Mouse (Mus musculus): ENCODE results near the gene 1700003F12Rik. TPM values are rescaled to one million over a fixed set of nuclear protein-coding genes. Genes with fewer than 3 reads are reported as not detected.

1700003F12Rik gene
- polyA plus RNA-seq, 1 experiment: 0.52 TPM

DNA sequence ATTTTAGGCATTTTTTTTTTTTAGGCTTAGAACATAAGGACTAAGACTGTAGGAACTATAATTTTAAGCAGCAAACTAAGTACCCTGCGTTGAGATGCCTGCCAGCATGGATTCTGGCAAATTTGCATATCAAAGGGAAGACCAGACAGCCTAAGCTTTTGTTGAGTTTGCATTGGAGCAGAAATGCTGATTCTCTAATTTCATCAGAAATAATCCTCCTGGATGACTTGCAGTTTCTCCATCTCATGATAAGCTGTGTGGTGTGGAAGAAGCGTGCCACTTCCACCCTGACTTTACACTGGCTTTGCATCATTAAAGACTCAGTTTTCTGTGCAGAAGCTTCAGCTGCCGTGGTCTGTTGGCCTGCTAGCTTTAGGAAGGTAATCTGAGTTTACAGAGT is 14.0 kb upstream of the 1700003F12Rik start:
- DNase-seq: no peak
- H3K4me3 ChIP-seq (ENCODE audit: insufficient read depth, low read depth, low read length): no peak overlapping the region
- peaks cover 6% of the 10 kb centered on the region for H3K36me3 ChIP-seq (ENCODE audit: control insufficient read depth, insufficient read depth, low read length)
- H3K27ac ChIP-seq (ENCODE audit: insufficient read depth, low read depth, low read length): no peak overlapping the region
- 83% methylated on average over 3 of the region's 3 CpGs for WGBS
- no peaks in the 10 kb centered on the region for H3K4me1 ChIP-seq (ENCODE audit: control insufficient read depth, insufficient read depth, low read length)
- TF ChIP-seq POLR2A (IDR thresholded peaks at IDR 0.05; ENCODE audit: low read depth, low read length) (no peak), CTCF (conservative IDR thresholded peaks at IDR 0.05; ENCODE audit: insufficient read depth, insufficient read length, low read depth, low read length) (no peak)
- no peaks in the 10 kb centered on the region for H3K27me3 ChIP-seq (replicated peaks; ENCODE audit: control insufficient read depth, insufficient read depth, low read length)

- TF ChIP-seq CTCF (conservative IDR thresholded peaks at IDR 0.05; ENCODE audit: insufficient read depth, insufficient read length, low read depth, low read length) (no peak), POLR2A (IDR thresholded peaks at IDR 0.05; ENCODE audit: low read depth, low read length) (no peak)
- H3K27ac ChIP-seq (ENCODE audit: insufficient read depth, low read depth, low read length): no peak overlapping the region
- no peak for DNase-seq
- 93% methylated on average over 12 of the region's 12 CpGs for WGBS
- H3K27me3 ChIP-seq (replicated peaks; ENCODE audit: control insufficient read depth, insufficient read depth, low read length): no peaks in the 10 kb centered on the region
- no peak overlapping the region for H3K4me3 ChIP-seq (ENCODE audit: insufficient read depth, low read depth, low read length)
- peaks cover 6% of the 10 kb centered on the region for H3K36me3 ChIP-seq (ENCODE audit: control insufficient read depth, insufficient read depth, low read length)
- no peaks in the 10 kb centered on the region for H3K4me1 ChIP-seq (ENCODE audit: control insufficient read depth, insufficient read depth, low read length)
Observed at GRCm38 (mm10) chr2:154534704-154535270, 12.1 kb upstream of the 1700003F12Rik start.

- Histone ChIP-seq H3K27me3 (replicated peaks; ENCODE audit: control insufficient read depth, insufficient read depth, low read length) (no peaks in the 10 kb centered on the region), H3K36me3 (ENCODE audit: control insufficient read depth, insufficient read depth, low read length) (peaks cover 2% of the 10 kb centered on the region), H3K4me3 (ENCODE audit: insufficient read depth, low read depth, low read length) (no peak overlapping the region), H3K27ac (ENCODE audit: insufficient read depth, low read depth, low read length) (no peak overlapping the region), H3K4me1 (ENCODE audit: control insufficient read depth, insufficient read depth, low read length) (no peaks in the 10 kb centered on the region)
- WGBS: 64% methylated on average over 2 of the region's 2 CpGs
- no peak for DNase-seq
- TF ChIP-seq CTCF (conservative IDR thresholded peaks at IDR 0.05; ENCODE audit: insufficient read depth, insufficient read length, low read depth, low read length) (no peak), POLR2A (IDR thresholded peaks at IDR 0.05; ENCODE audit: low read depth, low read length) (no peak)
Observed at GRCm38 (mm10) chr2:154538310-154538709, 8.6 kb upstream of the 1700003F12Rik start.

- WGBS: 65% methylated on average over 3 of the region's 3 CpGs
- TF ChIP-seq POLR2A (IDR thresholded peaks at IDR 0.05; ENCODE audit: low read depth, low read length) (no peak), CTCF (conservative IDR thresholded peaks at IDR 0.05; ENCODE audit: insufficient read depth, insufficient read length, low read depth, low read length) (no peak)
- H3K36me3 ChIP-seq (ENCODE audit: control insufficient read depth, insufficient read depth, low read length): peaks cover 2% of the 10 kb centered on the region
Observed at GRCm38 (mm10) chr2:154538710-154539109, 8.2 kb upstream of the 1700003F12Rik start.

GRCm38 (mm10) chr2:154539720-154540119 is 7.2 kb upstream of the 1700003F12Rik start:
- no peaks in the 10 kb centered on the region; the same call in none of the 2 replicates for H3K36me3 ChIP-seq (ENCODE audit: control insufficient read depth, insufficient read depth, low read length)
- no peaks in the 10 kb centered on the region for H3K4me1 ChIP-seq (ENCODE audit: control insufficient read depth, insufficient read depth, low read length)
- peak; percentile 40 for DNase-seq
- no peak overlapping the region for H3K4me3 ChIP-seq (ENCODE audit: insufficient read depth, low read depth, low read length)
- TF ChIP-seq POLR2A (IDR thresholded peaks at IDR 0.05; ENCODE audit: low read depth, low read length) (no peak), CTCF (conservative IDR thresholded peaks at IDR 0.05; ENCODE audit: insufficient read depth, insufficient read length, low read depth, low read length) (peak; percentile 57)
- 70% methylated on average over 3 of the region's 3 CpGs for WGBS
- H3K27ac ChIP-seq (ENCODE audit: insufficient read depth, low read depth, low read length): no peak overlapping the region
- no peaks in the 10 kb centered on the region for H3K27me3 ChIP-seq (replicated peaks; ENCODE audit: control insufficient read depth, insufficient read depth, low read length)

More at GRCm38 (mm10) chr2:154538710-154539109, 8.2 kb upstream of the 1700003F12Rik start:
- no peaks in the 10 kb centered on the region for H3K27me3 ChIP-seq (replicated peaks; ENCODE audit: control insufficient read depth, insufficient read depth, low read length)
- DNase-seq: no peak
- no peaks in the 10 kb centered on the region for H3K4me1 ChIP-seq (ENCODE audit: control insufficient read depth, insufficient read depth, low read length)
- no peak overlapping the region for H3K27ac ChIP-seq (ENCODE audit: insufficient read depth, low read depth, low read length)
- no peak overlapping the region for H3K4me3 ChIP-seq (ENCODE audit: insufficient read depth, low read depth, low read length)

DNA sequence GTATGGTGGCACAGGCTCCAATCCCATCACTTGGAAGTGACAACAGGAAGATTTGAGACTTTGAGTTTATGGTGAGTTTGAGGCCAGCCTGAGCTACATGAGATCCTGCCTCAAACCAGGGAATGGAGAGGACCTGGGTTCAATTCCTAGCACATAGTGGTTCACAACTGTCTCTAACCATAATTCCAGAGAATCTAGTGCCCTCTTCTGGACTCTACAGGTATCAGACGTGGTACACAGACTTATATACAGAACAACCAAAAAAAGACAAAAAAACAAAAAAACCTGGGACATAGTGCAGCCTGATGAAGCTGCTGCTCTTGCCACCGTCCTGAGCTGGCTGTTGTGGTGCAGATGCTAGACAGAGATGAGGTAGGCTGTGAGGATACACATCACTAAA is 5.3 kb upstream of the 1700003F12Rik start:
- H3K27me3 ChIP-seq (replicated peaks; ENCODE audit: control insufficient read depth, insufficient read depth, low read length): no peaks in the 10 kb centered on the region
- no peak for DNase-seq
- WGBS: 85% methylated on average over 2 of the region's 2 CpGs
- H3K27ac ChIP-seq (ENCODE audit: insufficient read depth, low read depth, low read length): no peak overlapping the region
- no peak for TF ChIP-seq POLR2A (IDR thresholded peaks at IDR 0.05; ENCODE audit: low read depth, low read length)
- no peak for TF ChIP-seq CTCF (conservative IDR thresholded peaks at IDR 0.05; ENCODE audit: insufficient read depth, insufficient read length, low read depth, low read length)
- no peaks in the 10 kb centered on the region; the same call in 1 of the 2 replicates for H3K36me3 ChIP-seq (ENCODE audit: control insufficient read depth, insufficient read depth, low read length)
- H3K4me1 ChIP-seq (ENCODE audit: control insufficient read depth, insufficient read depth, low read length): no peaks in the 10 kb centered on the region
- H3K4me3 ChIP-seq (ENCODE audit: insufficient read depth, low read depth, low read length): no peak overlapping the region

GRCm38 (mm10) chr2:154543567-154544347 is 3.1 kb upstream of the 1700003F12Rik start:
- Histone ChIP-seq H3K27ac (ENCODE audit: insufficient read depth, low read depth, low read length) (no peak overlapping the region), H3K36me3 (ENCODE audit: control insufficient read depth, insufficient read depth, low read length) (no peaks in the 10 kb centered on the region), H3K27me3 (replicated peaks; ENCODE audit: control insufficient read depth, insufficient read depth, low read length) (no peaks in the 10 kb centered on the region), H3K4me1 (ENCODE audit: control insufficient read depth, insufficient read depth, low read length) (no peaks in the 10 kb centered on the region), H3K4me3 (ENCODE audit: insufficient read depth, low read depth, low read length) (no peak overlapping the region)
- no peak for DNase-seq
- no peak for TF ChIP-seq POLR2A (IDR thresholded peaks at IDR 0.05; ENCODE audit: low read depth, low read length)
- no peak for TF ChIP-seq CTCF (conservative IDR thresholded peaks at IDR 0.05; ENCODE audit: insufficient read depth, insufficient read length, low read depth, low read length)
- 85% methylated on average over 9 of the region's 9 CpGs for WGBS
